Mouse (Mus musculus) heart, postnatal 0 days (tissue): ENCODE results near the gene Zgpat. TPM values are rescaled to one million over a fixed set of nuclear protein-coding genes. Genes with fewer than 3 reads are reported as not detected.

Experiments
- ATAC-seq: fragments of 200-750 bp; cut with Nextera tagmentation; 2 replicates; pipeline ENCODE4 v1.8.0; 2017; ENCODE audit warnings: low read depth, moderate number of reproducible peaks, moderate library complexity; ENCODE audit not compliant: insufficient read depth
- DNase-seq: peaks from one replicate; pipeline ENCODE4 v3.0.0-alpha.2; 2016; ENCODE audit warnings: low spot score
- H3K27ac ChIP-seq: fragments of 300-500 bp; sonication (generic); 2 replicates; pipeline ENCODE4 v1.5.1; 2014; ENCODE audit warnings: low read depth, mild to moderate bottlenecking
- H3K27me3 ChIP-seq: fragments of 300-500 bp; sonication (generic); 2 replicates; pipeline ENCODE4 v1.6.1; 2014; ENCODE audit warnings: low read length, mixed read lengths; ENCODE audit not compliant: control insufficient read depth, insufficient read depth
- H3K36me3 ChIP-seq: fragments of 300-500 bp; sonication (generic); replicated peaks from 2 replicates; pipeline ENCODE4 v1.6.1; 2014; ENCODE audit warnings: low read length, mixed read lengths; ENCODE audit not compliant: control insufficient read depth, insufficient read depth
- H3K4me1 ChIP-seq: fragments of 300-500 bp; sonication (generic); 2 replicates; pipeline ENCODE4 v1.6.1; 2014; ENCODE audit warnings: antibody characterized with exemption; ENCODE audit not compliant: control insufficient read depth, insufficient read depth
- H3K4me2 ChIP-seq: fragments of 300-500 bp; sonication (generic); 2 replicates; pipeline ENCODE4 v1.6.1; 2014; ENCODE audit warnings: low read depth, mild to moderate bottlenecking, low read length, moderate library complexity
- H3K4me3 ChIP-seq: fragments of 300-500 bp; sonication (generic); 2 replicates; pipeline ENCODE4 v1.5.1; 2014; ENCODE audit warnings: low read depth, low read length
- H3K9ac ChIP-seq: fragments of 300-500 bp; sonication (generic); replicated peaks from 2 replicates; pipeline ENCODE4 v1.6.1; 2014; ENCODE audit warnings: low read depth, low read length, mixed read lengths
- H3K9me3 ChIP-seq: fragments of 300-500 bp; sonication (generic); replicated peaks from 2 replicates; pipeline ENCODE4 v1.6.1; 2016; ENCODE audit warnings: low read length; ENCODE audit not compliant: control insufficient read depth
- CTCF ChIP-seq: IDR thresholded peaks from 2 replicates; pipeline ENCODE4 v1.5.1; 2016; ENCODE audit warnings: antibody characterized with exemption, control low read depth, low read depth
- EP300 ChIP-seq: IDR thresholded peaks from 2 replicates; pipeline ENCODE4 v1.6.1; 2016; ENCODE audit warnings: antibody characterized with exemption, low read depth
- WGBS: fragments of 180-500 bp; shearing (Covaris S2); extraction: QIAGEN DNeasy Blood & Tissue Kit; methylation state at CpG from one replicate; pipeline ENCODE4 v1.1.7; 2014; 5-methylcytosine and 5-hydroxymethylcytosine counted together
- polyA plus RNA-seq: library from polyadenylated mRNA; unstranded; fragments of >200 nt; fragmentation: Nextera tagmentation; extraction: Ambion mirVana; gene quantifications from 2 replicates; pipeline ENCODE4 v1.2.1, GENCODE M21; 2015
- total RNA-seq: library from RNA; depleted of rRNA; stranded (reverse); fragments of >200 nt; gene quantifications from 2 replicates; pipeline ENCODE4 v1.2.3, GENCODE M21; 2014; ENCODE audit warnings: low replicate concordance

Gene Zgpat
- total and polyA plus RNA-seq, 2 experiments from 2014 or later: 18.7 to 38.4 TPM

DNA sequence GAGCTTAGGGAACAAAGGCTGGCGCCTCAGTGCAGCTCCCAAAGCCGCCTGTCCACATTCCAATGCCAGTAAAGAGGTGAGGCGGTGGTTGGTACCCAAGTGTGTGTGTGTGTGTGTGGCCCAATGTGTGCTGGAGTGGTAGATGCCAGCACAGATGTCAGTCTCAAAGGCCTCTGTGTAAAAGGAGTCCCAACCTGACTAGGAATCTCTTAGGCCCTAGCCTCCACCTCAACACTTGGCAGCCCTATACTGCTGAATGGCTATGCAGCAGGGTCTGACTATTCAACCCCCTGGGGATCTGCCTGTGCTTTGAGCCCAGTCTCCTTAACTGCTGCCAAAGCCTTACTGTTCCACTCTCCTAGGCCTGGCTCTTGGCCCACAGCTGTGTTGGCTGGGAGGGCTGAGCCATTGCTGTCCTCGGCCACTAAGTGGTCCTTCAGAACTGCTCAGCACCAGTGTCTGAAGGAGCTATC lies 20.2 kb downstream of the Zgpat start:
- Histone ChIP-seq H3K4me1 (0 out of 2 replicates have a peak, but pooled peaks cover 5% of the 10 kb centered on the region), H3K36me3 (peaks cover 49% of the 10 kb centered on the region), H3K4me2 (no peak overlapping the region), H3K27ac (no peak overlapping the region), H3K27me3 (no peaks in the 10 kb centered on the region), H3K9me3 (no peaks in the 10 kb centered on the region), H3K9ac (no peak overlapping the region), H3K4me3 (no peak overlapping the region)
- DNase-seq (peak; percentile 53), ATAC-seq (peak; percentile 67)
- no peak for TF ChIP-seq EP300
- no peak for TF ChIP-seq CTCF
- 63% methylated on average over 4 of the region's 4 CpGs for WGBS

DNA sequence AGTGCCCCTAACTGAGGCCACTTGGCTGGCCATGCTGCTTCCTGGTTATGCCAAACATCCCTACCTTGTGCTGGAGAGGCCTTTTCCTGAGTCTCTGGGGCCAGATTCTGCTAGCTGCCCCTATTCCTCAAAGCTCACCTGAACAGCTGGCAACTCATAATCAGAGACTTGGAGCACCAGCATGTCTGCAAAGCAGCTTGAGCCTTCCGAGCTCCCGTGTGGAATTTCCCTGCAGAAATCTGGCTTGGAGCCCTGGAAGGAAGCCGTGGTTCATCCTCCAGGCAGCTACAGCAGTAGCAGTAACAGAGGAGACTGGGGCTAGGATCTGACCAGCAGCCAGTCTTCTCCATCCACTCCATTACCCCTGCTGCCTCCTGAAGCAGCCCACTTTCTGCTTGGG lies 21.2 kb downstream of the Zgpat start:
- peaks cover 49% of the 10 kb centered on the region for H3K36me3 ChIP-seq
- H3K9me3 ChIP-seq: no peaks in the 10 kb centered on the region
- no peak overlapping the region for H3K4me2 ChIP-seq
- no peak for TF ChIP-seq EP300
- WGBS: 31% methylated on average over 3 of the region's 3 CpGs
- ATAC-seq (no peak), DNase-seq (no peak)
- no peak overlapping the region for H3K27ac ChIP-seq
- no peak overlapping the region for H3K4me3 ChIP-seq
- H3K4me1 ChIP-seq: 0 out of 2 replicates have a peak, but pooled peaks cover 5% of the 10 kb centered on the region
- H3K27me3 ChIP-seq: no peaks in the 10 kb centered on the region
- H3K9ac ChIP-seq: no peak overlapping the region

DNA sequence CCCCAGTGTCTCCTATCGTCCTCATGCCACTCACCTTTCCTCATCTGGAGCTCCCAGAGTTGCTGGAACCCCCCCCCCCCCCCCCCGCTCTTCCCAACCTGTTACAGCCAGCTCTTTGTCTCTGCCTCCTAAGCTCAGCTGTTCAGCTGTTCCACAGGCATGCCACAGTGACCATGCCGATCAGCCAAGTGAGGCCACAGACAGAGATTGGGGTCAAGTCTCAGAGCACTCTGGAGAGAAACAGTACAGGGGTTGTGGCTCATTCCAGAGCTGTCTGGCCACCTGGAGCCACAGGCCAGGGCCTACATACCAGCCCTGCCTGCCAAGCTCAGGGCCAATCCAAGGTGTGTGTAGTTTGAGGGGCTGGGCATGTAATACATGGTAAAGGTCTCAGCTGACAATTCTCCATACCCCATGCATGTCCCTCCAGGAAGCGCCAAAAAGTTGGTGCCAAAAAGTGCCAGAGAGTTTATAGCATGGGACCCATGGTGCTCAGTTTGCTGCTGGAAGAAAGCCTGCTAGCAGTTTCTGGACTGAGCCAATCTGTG lies 22.0 kb downstream of the Zgpat start:
- Histone ChIP-seq H3K36me3 (peaks cover 48% of the 10 kb centered on the region), H3K27ac (no peak overlapping the region), H3K27me3 (no peaks in the 10 kb centered on the region), H3K4me1 (0 out of 2 replicates have a peak, but pooled peaks cover 5% of the 10 kb centered on the region), H3K4me3 (no peak overlapping the region), H3K4me2 (no peak overlapping the region), H3K9me3 (no peaks in the 10 kb centered on the region), H3K9ac (no peak overlapping the region)
- TF ChIP-seq CTCF: no peak
- no peak for TF ChIP-seq EP300
- ATAC-seq (no peak), DNase-seq (no peak)
- WGBS: 84% methylated on average over 4 of the region's 4 CpGs

DNA sequence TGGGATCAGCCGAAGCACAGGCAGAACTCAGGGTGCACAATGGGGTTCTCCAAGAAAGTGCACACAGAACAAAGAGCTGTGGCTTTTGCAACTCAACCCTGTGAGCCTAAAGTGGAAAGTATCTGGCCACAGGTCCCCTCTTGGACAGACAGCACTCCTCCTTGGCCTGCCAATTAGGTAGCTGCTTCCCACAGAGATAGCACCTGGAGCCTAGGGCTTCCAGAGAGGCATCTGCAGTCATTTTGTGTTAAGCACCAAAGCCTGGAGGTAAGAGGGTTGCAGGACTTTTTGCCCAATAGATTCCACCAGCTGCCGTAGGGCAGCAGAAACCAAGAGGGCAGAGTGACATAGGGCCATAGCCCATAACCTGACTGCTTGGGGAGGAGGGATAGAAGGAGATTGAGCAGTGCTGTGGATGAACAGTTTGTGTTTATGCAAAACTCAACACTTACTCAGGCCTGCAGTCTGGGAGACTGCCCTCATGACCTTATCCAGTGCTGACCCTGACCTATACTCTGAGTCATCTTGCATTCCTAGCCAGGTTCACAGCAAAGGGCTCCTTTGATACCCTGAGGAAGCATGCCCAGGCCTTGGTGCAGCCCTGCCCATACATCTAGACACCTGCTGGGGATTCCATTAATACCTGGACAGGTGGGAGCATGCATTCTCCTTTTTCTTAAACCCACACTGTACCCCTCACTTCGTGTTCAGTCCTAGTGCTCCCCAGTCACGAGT lies 25.6 kb downstream of the Zgpat start:
- no peak overlapping the region for H3K4me2 ChIP-seq
- no peak for DNase-seq
- TF ChIP-seq EP300 (no peak), CTCF (no peak)
- no peak overlapping the region for H3K4me3 ChIP-seq
- H3K27ac ChIP-seq: peak overlapping the region; percentile 43; the same call in 1 of the 2 replicates
- ATAC-seq: no peak
- no peaks in the 10 kb centered on the region for H3K27me3 ChIP-seq
- peaks cover 50% of the 10 kb centered on the region; the same call in 1 of the 2 replicates for H3K36me3 ChIP-seq
- H3K4me1 ChIP-seq: 0 out of 2 replicates have a peak, but pooled peaks cover 2% of the 10 kb centered on the region
- 71% methylated on average over 4 of the region's 4 CpGs for WGBS
- H3K9ac ChIP-seq: no peak overlapping the region
- no peaks in the 10 kb centered on the region for H3K9me3 ChIP-seq

DNA sequence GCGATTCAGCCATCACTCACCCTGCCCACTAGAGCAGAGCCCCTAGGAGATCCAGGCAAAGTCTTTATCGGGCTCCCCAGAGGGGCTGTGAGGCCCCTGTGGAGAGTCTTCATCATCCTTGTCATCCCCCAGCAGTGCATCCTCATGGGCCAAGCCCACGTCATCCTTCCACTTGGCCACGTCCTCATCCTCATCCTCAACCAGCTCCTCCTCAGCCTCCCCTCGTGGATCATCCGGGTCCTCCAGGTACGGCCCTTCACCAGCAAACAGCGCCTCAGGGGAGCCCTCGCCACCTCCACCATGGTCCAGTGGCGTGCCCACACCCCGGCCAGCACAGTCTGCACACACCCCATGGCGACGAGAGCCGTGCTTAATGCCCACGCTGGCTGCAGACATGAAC lies 26.3 kb downstream of the Zgpat start:
- Histone ChIP-seq H3K4me3 (no peak overlapping the region), H3K9me3 (no peaks in the 10 kb centered on the region), H3K4me1 (0 out of 2 replicates have a peak, but pooled peaks cover 2% of the 10 kb centered on the region), H3K9ac (no peak overlapping the region), H3K4me2 (no peak overlapping the region), H3K27me3 (no peaks in the 10 kb centered on the region), H3K36me3 (peaks cover 53% of the 10 kb centered on the region; the same call in 1 of the 2 replicates), H3K27ac (no peak overlapping the region)
- ATAC-seq (no peak), DNase-seq (no peak)
- WGBS: 85% methylated on average over 15 of the region's 15 CpGs
- no peak for TF ChIP-seq EP300
- TF ChIP-seq CTCF: no peak
